Mouse (Mus musculus) lung, adult 18-20 months (tissue): ENCODE data around the gene Rlbp1.
A peak's percentile ranks its signal among the peaks of the same experiment; 100 is the strongest.

ENCODE experiments used
- DNase-seq, 2 experiments: peaks; one replicate each; pipeline ENCODE4 v3.0.0; 2022; ENCODE audit warnings: mixed read lengths in 2 of 2

The Rlbp1 gene

DNA sequence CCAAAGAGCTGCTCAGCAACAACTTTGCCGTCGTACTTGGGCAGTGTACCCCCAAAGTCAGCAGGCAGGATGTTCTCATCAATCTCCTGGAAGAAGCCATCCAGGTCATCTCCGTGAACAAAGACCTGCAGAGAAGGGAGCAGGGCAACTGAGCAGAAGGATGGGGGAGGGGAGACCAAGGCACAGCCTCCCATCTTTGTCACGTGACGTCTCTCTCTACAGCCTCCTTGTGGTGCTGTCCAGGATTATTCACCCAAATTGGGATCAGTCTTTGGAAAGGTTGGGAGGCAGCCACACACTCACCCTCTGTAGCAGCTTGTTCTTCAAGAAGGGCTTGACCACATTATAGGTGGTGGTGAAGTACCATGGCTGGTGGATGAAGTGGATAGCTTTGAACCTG is 11.3 kb downstream of the Rlbp1 start:
- no peak for DNase-seq

DNA sequence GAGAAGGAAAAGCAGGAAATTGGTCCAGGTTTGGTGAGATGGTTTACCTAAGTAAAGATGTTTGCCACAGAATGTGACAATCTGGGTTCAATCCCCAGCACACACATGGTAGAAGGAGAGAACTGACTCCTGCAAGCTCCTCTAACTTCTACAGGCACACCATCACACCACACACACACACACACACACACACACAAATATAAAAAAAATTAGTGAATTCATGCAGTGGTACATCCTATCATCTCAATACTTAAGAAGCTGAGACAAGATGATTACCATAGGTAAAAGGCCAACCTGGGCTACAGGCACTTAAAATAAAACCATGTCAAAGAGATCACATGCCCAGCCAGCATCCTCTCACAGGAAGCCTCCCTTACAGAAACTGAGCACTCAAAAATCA is 12.8 kb downstream of the Rlbp1 start:
- DNase-seq = no peak

DNA sequence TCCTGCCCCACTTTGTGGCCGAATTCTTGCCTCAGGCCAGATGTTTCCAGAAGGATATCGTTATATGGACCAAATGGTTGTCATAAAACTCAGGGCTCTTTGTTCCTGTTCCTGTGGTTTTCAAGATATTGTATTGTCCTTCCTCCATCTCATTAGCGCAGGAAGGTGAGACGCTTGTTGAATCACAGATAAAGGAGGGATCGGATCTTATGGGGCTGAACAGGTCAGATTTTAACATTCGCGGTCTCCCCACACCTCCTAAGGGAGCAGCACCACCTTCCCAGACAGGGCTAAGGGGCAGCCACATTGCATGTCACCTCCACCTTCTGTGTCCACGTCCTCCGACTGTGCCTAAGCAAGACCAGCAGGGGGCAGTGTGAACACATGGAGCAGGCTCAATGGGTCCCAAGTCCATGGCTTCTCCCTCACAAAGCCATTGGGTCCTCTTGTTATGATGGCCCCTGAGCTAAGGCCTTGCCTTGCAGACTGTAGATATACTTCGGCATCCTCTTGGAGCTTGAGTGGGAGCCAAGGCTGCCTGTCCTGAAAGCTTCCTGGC is 15.4 kb downstream of the Rlbp1 start:
- peak; percentile 69 to 80 for DNase-seq

DNA sequence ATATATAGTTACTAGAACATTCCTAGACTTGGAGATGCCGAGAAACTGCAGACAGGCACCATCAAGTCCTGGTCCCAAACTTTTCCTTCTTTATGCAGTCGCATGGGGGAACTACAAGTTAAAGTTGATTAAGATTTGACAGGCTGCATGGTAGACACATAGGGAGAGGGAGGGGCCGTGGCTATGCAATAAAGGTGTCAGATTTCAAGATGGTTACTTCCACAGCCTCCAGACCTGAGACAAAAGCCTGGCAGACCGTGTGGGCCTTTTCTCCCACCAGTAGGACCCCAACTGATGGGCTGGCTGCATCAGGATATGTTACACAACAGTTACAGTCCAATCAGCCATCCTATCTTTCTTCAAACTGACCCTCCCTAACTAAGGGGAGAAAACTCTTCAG is 17.4 kb downstream of the Rlbp1 start:
- no peak for DNase-seq

DNA sequence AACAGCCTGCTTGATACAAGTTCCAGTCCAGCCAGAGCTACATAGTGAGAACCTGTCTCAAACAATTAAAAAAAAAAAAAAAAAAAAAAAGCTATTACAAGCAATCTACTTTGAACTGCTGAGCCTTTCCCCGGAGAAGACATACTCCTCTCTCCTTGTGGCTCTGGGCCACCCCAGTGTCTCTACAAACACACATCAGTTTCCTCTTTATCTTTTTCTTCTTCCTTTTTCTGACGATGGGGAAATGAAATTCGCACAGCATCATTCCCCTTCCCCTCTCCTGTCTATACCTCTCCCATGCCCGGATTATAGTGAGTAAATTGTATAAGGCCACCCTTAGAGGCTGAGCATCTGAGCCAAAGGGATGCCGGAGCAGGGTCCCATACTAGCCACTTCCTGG is 18.2 kb downstream of the Rlbp1 start:
- DNase-seq = no peak

DNA sequence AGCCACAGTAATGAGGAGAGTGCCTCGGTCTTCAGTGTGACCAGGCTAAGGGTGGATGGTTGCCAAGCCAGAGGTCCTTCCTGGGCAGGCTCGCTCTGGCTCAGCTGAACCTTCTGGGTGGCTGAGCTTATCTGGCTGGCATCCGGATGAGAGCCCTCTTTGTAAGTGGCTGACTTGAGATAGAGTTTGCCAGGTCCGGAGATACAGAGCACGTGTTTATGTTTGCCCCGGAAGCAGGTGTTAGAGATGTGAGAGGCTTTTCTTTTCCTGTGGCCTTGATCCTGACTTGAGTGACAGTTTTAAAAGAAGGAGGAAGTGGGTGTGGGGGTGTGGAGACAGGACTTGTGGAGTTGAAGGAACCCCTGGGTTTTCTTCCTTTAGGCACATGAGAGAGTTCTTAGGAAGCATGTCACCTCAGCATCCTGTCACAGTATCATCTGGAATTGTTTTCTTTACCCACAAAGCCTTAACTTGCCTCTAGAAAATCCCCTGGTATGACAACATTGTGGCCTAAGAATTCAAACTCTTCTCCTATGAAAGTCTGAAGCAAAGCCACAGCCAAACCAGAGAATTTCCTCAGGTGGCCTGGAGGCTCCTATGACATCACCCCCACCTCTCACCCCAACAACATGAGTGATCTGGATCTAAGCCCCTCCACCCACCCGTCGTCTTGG is 23.3 kb downstream of the Rlbp1 start:
- peak; percentile 79 to 87 for DNase-seq

DNA sequence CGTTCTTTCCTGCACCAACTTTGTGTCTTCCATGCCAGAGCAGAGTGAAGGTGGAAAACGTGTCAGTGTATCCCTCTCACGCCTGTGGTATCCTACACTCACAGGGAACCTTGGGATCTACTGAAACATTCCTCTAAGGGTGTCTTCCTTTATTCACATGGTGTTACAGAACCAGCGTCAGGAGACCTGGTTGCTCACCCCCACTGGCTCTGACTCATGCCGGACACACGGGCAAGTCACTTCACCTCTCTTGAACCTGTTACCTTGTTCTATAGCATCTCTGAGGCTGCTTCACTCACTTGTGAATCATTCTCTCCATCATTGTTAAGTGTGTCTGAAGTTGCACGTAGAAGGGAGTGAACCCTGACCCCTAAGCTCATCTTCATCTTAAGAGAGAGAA is 24.0 kb downstream of the Rlbp1 start:
- peak in 1 of 2 experiments; percentile 14 for DNase-seq

DNA sequence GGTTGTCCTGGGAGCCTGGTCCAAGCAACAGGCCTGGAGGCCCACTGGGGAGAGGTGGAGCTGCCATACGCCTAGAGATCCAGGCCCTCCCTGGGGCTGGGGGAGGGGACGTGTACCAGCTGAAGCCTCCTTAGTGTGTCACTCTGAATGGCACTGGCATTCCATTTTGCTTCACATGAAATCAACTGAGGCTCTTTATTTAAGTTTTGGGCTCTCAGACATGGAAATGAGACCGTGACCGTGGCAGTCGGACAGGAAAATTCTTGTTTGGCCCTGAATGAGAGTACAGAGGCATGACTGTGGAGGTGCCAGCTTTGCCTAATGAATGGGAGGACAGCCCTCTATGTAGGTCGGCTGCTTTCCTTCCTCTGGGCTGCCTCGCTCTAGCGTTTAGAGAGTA is 24.6 kb downstream of the Rlbp1 start:
- DNase-seq = no peak

DNA sequence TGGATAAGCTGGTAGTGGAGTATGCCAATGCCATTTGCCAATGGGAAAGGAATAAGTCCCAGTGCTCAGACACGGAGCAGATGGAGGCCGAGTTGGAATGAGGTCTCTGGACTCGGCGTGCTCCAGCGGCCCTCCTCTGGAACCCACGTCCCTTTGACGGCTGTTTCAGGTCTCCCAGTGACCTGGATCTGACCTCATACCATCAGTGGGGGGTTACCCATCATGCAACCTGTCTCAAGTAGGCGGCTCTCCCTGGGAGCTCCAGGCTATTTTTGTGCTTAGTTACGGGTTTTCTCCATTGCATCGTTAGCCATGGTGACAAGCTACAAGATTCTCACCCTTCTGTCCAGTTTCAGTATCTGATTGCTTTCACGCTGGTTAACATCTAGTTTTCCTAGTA is 26.8 kb downstream of the Rlbp1 start:
- no peak for DNase-seq

DNA sequence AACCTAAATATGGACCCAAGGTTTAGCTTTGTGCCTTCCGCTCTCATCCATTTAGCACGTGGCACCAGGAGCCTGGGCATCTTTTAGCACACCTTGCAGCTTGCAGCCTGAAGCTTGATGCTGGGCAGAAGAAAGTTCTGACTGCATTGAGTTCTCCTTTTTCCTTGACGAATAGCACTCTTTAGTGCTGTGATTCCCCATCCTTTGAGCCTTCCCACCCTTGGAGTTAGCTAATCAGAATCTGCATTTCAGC is 27.7 kb downstream of the Rlbp1 start:
- no peak for DNase-seq

DNA sequence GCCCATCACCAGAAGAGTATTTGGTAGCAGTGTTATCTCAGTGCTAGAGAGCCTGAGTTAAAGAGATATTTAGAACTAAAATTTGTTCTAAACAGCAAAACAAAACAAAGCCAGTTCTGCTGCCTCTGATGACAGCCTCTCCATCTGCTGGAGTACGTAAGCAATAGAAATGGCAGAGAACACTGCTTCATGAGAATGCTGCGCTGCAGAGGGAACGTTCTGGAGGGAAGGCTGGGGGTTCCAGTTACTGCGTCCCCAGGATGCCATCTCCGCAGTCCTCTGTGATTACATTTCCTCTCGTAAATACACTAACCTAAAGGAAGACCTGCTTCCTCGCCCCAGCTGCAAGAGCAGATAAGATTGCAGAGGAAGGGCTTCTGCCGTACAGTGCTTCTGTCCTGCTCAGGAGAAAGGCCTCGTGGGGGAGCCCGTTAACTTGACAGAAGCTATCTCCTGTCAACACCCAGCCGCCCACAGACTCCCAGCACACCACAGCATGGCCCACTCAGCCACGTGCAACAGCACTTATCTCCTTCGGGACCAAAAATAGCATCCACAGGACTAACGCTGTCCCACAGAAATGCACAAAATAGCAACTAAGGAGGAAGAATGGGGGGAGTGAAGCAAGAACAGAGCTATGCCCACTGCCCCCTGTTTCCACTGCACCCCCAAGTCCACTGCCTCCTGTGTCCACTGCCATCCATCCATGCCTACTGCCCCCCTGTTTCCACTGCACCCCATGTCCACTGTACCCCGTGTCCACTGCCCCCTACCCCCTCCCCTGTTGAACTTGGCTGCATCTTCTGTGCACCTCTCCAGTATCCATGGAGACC is 28.3 kb downstream of the Rlbp1 start:
- peak in 1 of 2 experiments; percentile 20 for DNase-seq

DNA sequence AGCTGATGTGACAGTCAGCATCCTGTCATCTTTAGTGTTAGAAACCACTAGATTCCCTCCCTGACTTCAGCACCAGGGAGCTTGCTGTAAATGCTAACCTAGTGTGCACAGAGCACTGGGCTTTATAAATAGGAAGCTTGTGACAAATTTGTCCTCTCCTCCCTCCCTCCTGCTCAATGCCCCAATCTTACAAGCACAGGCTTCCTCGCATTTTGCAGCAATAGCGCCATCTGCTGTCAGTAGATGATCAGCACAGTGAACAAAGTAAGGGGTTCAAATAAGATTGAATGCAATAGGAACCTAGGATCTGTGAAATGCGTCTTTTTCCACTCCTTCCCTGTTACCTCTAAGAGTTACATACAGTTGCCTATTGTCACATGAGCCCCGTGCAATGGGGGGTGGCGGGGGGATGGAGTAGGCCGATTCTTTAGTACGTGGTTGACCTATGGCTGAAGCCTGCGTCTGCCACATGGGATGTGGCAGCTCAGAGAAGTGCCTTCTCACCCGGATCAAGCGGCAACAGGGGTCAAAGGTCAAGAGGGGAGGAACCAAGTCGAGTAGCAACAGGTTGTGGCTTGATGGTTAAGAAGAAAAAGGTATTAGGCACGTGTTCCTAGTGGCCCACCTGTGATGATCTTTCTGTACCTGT is 37.0 kb downstream of the Rlbp1 start:
- DNase-seq = peak; percentile 54 to 67

DNA sequence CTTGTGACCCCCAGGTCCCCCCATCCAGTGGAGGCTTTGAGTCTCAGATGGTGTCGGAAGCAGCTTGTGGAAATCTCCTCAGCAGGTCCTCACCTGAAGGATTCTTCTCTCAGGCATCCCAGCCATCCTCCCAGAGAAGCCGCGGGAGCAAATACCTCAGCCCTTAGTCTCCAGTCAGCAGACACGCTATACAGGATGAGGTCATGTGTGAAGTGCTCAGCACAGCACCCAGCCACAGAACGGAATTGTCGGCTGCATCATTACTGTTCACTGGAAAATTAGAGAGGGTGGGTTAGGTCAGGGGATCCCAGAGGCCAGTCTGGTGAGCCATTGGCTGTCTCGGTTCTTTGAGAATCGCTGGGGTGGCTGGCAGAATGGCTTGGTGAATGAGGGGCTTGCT is 38.0 kb downstream of the Rlbp1 start:
- DNase-seq = no peak

DNA sequence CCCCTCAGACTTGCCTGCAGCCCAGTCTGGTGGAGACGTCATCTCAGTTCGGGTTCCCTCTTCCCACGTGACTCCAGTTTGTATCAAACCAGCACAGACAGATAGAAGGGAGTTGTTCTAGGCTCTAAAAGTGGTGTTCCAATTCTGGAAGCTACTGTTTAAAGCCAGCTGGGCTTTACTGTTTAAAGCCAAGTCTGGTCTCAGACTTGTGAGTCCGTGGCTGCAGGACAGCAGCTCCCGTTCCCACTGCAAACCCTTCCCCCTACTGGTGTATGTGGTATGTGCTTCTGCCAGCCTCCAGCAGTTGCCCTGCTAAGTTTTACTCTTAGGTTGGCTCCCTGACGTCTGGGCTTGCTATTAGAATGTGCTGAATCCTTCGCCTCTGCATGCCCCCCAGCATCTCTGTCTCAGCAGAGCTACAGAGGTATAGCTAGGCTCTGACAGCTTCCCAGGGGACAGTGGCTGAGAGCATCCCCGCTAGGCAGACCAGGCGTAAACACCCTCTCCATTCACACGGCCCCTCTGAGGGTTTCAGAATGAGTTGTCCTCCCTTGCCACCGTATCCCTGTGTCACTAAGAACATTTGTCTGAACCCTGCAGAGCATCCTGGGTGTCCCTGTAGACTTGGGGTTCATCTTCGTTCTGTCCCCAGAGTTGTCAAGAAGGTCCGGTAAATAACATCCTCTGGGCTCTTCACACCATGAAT is 39.6 kb downstream of the Rlbp1 start:
- DNase-seq = no peak

DNA sequence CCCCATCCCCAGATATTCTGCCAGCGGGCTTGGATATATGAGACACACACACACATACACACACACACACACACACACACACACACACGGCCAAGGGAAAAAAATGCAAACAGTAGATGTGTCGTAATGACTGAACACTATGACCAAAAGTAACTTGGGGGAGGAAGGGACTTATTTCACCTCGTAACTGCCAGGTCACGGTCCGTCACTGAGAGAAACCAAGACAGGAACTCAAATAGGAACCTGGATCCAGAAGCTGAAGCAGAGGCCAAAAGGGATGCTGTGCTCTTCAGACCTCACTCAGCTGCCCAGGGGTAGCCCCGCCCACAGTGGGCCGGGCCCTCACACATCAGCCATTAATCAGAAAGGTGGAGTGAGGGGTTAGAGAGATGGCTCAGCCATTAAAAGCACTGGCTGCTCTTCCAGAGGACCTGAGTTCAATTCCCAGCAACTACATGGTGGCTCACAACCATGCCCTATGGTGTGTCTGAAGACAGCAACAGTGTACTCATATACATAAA is 40.2 kb downstream of the Rlbp1 start:
- DNase-seq = no peak

DNA sequence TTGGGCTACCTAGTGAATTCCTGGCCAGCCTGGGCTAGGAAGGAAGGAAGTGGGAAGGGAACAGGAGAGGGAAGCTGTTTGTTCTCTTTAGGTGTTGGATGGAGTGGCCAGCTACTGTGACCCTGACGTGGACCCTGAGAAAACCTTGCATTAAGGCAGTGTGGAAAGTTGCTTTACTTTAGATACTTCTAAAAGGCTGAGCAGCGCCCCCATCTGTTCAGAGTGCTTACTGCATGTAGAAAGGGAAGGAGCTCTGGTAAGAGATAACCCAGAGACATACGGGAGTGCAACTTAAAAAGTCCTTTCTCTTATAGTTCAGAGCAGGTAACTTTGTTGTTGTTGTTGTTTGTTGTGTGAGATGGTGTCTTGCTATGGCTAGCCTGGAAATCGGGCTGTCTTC is 40.9 kb downstream of the Rlbp1 start:
- DNase-seq = peak; percentile 41 to 70

DNA sequence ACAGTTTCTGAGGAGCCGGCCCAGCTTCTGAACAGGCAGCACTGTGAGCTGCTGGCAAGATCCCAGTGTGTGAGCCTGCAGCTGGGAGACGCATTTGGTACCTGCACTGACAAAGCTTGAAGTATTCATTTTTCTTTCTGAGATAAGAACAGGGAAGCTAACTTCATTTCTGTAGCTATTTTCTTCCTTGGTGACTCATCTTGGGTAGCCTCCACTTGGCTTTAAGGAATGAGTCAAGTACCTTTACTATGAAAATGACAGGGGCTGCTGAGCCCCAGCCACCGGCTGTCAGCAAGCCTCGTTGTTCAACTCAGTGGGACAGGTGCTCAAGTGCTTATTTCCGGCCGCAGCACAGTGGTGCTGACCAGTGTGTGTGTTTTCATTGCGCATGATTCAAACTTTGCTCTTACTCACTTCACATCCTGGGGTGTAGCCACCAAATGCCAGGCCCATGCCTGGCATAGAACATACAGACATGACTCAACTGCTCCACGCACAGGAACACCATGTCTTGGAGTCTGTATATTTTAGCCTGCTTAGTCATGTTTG is 50.4 kb downstream of the Rlbp1 start:
- DNase-seq = peak in 1 of 2 experiments; percentile 59

DNA sequence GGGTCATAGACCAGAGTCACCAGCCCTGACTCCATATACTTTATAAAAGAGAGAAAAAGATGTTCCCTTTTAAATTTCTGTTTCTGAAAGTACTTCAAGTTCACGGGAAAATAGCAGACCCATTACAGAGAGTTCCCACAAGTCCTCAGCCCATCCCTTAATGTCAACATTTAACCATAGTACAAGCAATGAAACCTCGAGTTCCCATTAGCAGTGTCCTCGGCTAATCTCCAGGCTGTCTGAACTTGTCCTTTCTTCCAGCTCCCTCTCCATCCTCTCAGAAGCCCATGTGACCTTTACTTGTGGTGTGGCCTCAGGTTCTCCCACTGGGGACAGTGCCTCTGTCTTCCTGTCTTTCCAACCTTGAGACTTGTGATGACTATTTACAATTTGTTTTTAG is 53.4 kb downstream of the Rlbp1 start:
- peak in 1 of 2 experiments; percentile 54 for DNase-seq

DNA sequence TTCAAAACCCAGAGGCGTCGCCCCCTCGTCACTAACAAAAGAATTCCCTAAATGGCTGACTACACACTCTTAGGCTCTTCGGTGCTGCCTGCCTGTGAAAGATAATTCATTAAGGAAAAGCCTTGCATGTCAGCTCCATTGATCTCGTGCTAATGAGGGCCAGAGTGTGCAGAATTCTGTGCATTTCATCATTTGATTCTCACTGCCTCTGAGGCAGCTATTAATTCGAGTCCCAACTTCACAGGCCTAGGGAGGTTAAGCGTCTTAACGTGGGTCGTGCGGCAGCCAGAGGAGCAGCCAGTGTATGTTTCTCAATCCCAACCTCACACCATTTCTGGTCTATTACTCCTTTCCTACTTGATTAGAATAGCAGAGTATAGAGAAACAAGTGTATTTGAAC is 55.7 kb downstream of the Rlbp1 start:
- DNase-seq = no peak

DNA sequence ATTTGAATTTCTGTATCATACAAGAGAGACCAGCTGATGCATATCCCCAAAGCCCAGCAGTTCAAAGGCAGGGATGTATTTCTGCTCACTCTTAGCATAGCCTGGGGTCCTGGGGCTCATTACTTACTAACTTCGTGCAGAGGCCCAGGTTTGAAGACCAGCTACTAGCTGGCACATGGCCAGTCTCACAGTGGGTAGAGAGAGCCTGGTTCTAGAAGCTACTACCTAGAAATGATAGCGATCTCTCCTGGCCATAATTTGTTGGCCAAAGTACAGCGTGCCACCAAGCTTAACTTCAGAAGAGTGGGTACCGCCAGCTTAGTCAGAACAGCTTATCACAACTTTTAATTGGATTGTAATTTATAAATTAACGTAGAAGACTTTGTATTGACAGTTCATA is 58.1 kb downstream of the Rlbp1 start:
- DNase-seq = no peak
